Mouse (Mus musculus) hindbrain, embryonic 16.5 days (tissue): ENCODE results near the gene Rtkn2. TPM values are rescaled to one million over a fixed set of nuclear protein-coding genes. Genes with fewer than 3 reads are reported as not detected.
"Not testable (repeated sequence)": the region's sequence is repeated elsewhere in the genome, so short reads cannot be mapped to it uniquely, and the experiment has no call there.

ENCODE experiments used
- ATAC-seq: fragments of 200-750 bp; cut with Nextera tagmentation; 2 replicates; pipeline ENCODE4 v1.8.0; 2017; ENCODE audit warnings: moderate TSS enrichment, moderate library complexity
- H3K27ac ChIP-seq: fragments of 300-500 bp; sonication (generic); 2 replicates; pipeline ENCODE4 v1.5.1; 2014; ENCODE audit warnings: low read depth, mild to moderate bottlenecking, control low read depth, low read length, moderate library complexity
- H3K27me3 ChIP-seq: fragments of 300-500 bp; sonication (generic); replicated peaks from 2 replicates; pipeline ENCODE4 v1.6.1; 2014; ENCODE audit warnings: low read length; ENCODE audit not compliant: control insufficient read depth, insufficient read depth
- H3K36me3 ChIP-seq: fragments of 300-500 bp; sonication (generic); 2 replicates; pipeline ENCODE4 v1.6.1; 2014; ENCODE audit warnings: mild to moderate bottlenecking, low read length, moderate library complexity, mixed read lengths; ENCODE audit not compliant: control insufficient read depth, insufficient read depth
- H3K4me1 ChIP-seq: fragments of 300-500 bp; sonication (generic); 2 replicates; pipeline ENCODE4 v1.6.1; 2014; ENCODE audit warnings: low read depth, low read length; ENCODE audit not compliant: control insufficient read depth, insufficient read depth
- H3K4me2 ChIP-seq: fragments of 300-500 bp; sonication (generic); 2 replicates; pipeline ENCODE4 v1.6.1; 2014; ENCODE audit warnings: mild to moderate bottlenecking, low read length, control low read depth, moderate library complexity
- H3K4me3 ChIP-seq: fragments of 300-500 bp; sonication (generic); 2 replicates; pipeline ENCODE4 v1.5.1; 2014; ENCODE audit warnings: mild to moderate bottlenecking, low read length, control low read depth, moderate library complexity
- H3K9ac ChIP-seq: fragments of 300-500 bp; sonication (generic); 2 replicates; pipeline ENCODE4 v1.6.1; 2014; ENCODE audit warnings: low read depth, mild to moderate bottlenecking, control low read depth, low read length, moderate library complexity
- H3K9me3 ChIP-seq: fragments of 300-500 bp; sonication (generic); 2 replicates; pipeline ENCODE4 v1.6.1; 2014; ENCODE audit warnings: mild to moderate bottlenecking, low read length, moderate library complexity; ENCODE audit not compliant: control insufficient read depth
- WGBS: fragments of 180-500 bp; shearing (Covaris S2); extraction: QIAGEN DNeasy Blood & Tissue Kit; methylation state at CpG from one replicate; pipeline ENCODE4 v1.1.7; 2014; 5-methylcytosine and 5-hydroxymethylcytosine counted together
- polyA plus RNA-seq: library from polyadenylated mRNA; unstranded; fragments of >200 nt; fragmentation: Nextera tagmentation; extraction: Ambion mirVana; gene quantifications from 2 replicates; pipeline ENCODE4 v1.2.1, GENCODE M21; 2015

Gene Rtkn2
- polyA plus RNA-seq, 1 experiment from 2014 or later, result 4.4 TPM

DNA sequence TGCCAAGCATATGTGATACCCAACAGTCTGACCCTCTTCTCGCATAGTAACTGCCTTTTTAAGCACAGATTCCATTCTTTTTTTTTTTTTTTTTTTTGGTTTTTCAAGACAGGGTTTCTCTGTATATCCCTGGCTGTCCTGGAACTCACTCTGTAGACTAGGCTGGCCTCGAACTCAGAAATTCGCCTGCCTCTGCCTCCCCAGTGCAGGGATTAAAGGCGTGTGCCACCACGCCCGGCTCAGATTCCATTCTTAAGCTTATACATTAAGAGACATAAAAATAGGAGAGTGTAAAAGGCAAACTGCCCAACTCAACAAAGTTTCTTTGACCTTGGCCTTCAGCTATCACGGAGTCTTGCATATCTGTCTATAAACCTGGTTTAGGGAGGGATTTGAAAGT, 120.4 kb downstream of the Rtkn2 start:
- not testable (repeated sequence) for H3K27ac ChIP-seq, H3K4me3 ChIP-seq, H3K9me3 ChIP-seq, H3K4me1 ChIP-seq, H3K4me2 ChIP-seq, H3K9ac ChIP-seq, ATAC-seq, H3K27me3 ChIP-seq
- whole genome bisulfite sequencing, result 93% methylated on average over 7 of the region's 7 CpGs
- peaks cover 21% of the 10 kb centered on the region for H3K36me3 ChIP-seq

DNA sequence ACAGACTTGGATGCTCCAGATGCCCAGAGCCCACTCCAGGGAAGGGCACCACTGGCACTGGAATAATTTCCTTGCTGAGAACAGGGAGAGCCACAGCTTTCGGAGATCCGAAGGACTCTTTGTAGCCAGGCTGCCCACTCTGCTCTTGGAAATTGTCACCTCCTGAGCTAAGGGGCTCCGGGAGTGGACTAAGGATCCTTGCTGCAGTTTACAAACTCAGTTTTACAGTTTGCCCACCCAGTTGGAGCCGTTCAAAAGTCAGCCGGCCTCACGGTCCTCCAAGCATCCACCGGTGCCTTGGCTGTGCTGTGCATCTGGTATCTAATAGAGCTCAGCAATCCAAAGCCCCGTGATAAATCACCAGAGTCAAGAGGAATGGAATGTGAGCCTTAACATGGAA, 121.1 kb downstream of the Rtkn2 start:
- no peaks in the 10 kb centered on the region for H3K27me3 ChIP-seq
- H3K36me3 ChIP-seq, result peaks cover 21% of the 10 kb centered on the region
- ATAC-seq, result no peak
- no peaks in the 10 kb centered on the region for H3K9me3 ChIP-seq
- H3K9ac ChIP-seq, result no peak overlapping the region
- 94% methylated on average over 8 of the region's 8 CpGs for WGBS
- no peak overlapping the region for H3K27ac ChIP-seq
- H3K4me1 ChIP-seq, result peaks cover 7% of the 10 kb centered on the region
- H3K4me2 ChIP-seq, result no peak overlapping the region
- no peak overlapping the region for H3K4me3 ChIP-seq

- Histone ChIP-seq H3K27me3 (no peaks in the 10 kb centered on the region), H3K4me2 (no peak overlapping the region), H3K4me1 (peaks cover 12% of the 10 kb centered on the region), H3K9ac (no peak overlapping the region), H3K36me3 (peaks cover 19% of the 10 kb centered on the region), H3K9me3 (no peaks in the 10 kb centered on the region), H3K27ac (no peak overlapping the region), H3K4me3 (no peak overlapping the region)
- WGBS, result 73% methylated on average over 4 of the region's 4 CpGs
- no peak for ATAC-seq
These were observed 121.9 kb downstream of the Rtkn2 start for GRCm38 (mm10) chr10:68101251-68101650.

DNA sequence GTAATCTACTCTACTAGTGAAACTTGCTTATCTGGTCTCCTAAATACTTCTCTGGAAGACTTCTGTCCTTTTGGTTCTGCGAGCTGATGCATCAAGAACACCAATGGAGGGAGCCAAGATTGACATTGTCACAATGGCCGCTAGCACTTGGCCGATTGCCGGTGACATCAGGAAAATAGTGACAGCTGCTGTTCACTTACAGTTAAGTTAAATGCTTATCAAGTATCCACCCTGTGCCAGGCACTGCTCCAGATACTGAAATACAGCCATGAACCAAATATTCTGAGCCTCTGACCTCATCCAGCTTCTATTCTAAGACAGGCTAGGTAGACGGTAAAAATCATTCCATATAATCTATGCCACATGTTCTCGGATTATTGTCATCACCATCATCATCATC, 123.2 kb downstream of the Rtkn2 start:
- no peak overlapping the region for H3K4me2 ChIP-seq
- no peaks in the 10 kb centered on the region for H3K27me3 ChIP-seq
- 95% methylated on average over 6 of the region's 6 CpGs for WGBS
- H3K4me3 ChIP-seq, result no peak overlapping the region
- no peak for ATAC-seq
- no peak overlapping the region for H3K9ac ChIP-seq
- no peaks in the 10 kb centered on the region for H3K9me3 ChIP-seq
- H3K36me3 ChIP-seq, result peaks cover 10% of the 10 kb centered on the region
- H3K4me1 ChIP-seq, result peaks cover 21% of the 10 kb centered on the region
- no peak overlapping the region for H3K27ac ChIP-seq

DNA sequence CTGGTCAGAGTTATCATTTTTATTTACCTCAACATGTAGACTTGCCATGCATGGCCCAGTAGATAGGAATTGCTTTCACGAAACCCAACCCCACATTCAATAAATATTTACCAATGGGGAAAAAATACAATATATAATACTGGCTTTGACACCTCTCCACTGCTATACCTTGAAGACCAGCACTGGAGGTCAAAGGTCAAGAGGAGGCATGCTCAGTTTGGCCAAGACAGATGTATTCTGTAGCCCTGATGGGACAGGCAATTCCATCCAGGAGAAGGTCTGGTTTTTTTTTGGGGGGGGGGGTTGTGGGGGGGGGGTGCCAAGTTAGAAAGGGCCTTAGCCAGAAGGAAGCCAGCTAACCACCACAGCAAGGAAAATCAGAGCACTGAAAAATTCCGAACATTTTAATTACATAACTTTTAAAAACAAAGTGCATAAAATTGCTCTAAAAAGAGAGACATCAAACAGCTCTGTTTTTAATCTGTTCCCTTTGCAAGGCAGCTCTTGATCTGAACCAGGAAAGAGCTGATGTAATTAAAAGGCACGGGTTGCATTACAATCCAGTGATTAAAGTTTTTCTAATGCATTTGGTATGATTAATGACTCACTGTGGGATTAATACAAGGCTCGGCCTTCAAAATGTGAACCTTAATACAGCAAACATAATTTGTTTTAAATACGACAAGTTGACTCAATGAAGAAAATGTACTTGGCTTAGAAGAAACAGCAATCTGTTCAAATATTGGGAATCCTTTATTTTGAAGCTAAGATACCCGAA, 123.9 kb downstream of the Rtkn2 start:
- Histone ChIP-seq H3K27ac (no peak overlapping the region), H3K4me3 (no peak overlapping the region), H3K9me3 (no peaks in the 10 kb centered on the region), H3K27me3 (no peaks in the 10 kb centered on the region), H3K9ac (no peak overlapping the region), H3K4me1 (peaks cover 21% of the 10 kb centered on the region), H3K4me2 (no peak overlapping the region), H3K36me3 (peaks cover 3% of the 10 kb centered on the region; the same call in 1 of the 2 replicates)
- no peak for ATAC-seq
- WGBS, result 75% methylated on average over 6 of the region's 6 CpGs

- no peak overlapping the region for H3K27ac ChIP-seq
- no peak overlapping the region for H3K4me3 ChIP-seq
- WGBS, result 55% methylated on average over 5 of the region's 5 CpGs
- peak; percentile 74 for ATAC-seq
- H3K36me3 ChIP-seq, result peaks cover 2% of the 10 kb centered on the region; the same call in 1 of the 2 replicates
- H3K4me2 ChIP-seq, result no peak overlapping the region
- H3K9me3 ChIP-seq, result no peaks in the 10 kb centered on the region
- no peaks in the 10 kb centered on the region for H3K27me3 ChIP-seq
- peaks cover 21% of the 10 kb centered on the region for H3K4me1 ChIP-seq
- no peak overlapping the region for H3K9ac ChIP-seq
These were observed 124.6 kb downstream of the Rtkn2 start for GRCm38 (mm10) chr10:68103988-68104387.

DNA sequence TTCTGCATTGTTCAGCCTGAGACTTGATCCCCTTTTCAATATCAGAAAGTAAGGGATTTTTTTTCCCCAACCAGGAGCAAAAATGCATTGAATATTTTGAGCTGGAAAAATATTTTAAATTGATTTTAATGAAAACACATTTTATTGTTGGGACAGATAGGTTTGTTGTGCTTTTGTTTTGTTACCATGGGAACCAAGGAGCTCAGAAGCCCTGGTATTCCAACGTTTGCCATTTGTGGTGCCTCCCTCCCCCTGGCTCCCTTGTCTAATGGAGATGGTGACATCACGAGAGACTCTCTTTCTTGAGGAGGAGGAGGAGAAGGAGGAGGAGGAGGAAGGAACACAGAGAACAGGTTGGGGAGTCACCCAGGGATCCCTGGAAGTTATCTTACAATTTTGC, 125.1 kb downstream of the Rtkn2 start:
- no peak for ATAC-seq
- peak overlapping the region; percentile 54 for H3K27ac ChIP-seq
- no peak overlapping the region for H3K4me2 ChIP-seq
- no peak overlapping the region for H3K9ac ChIP-seq
- H3K9me3 ChIP-seq, result no peaks in the 10 kb centered on the region
- H3K36me3 ChIP-seq, result peaks cover 2% of the 10 kb centered on the region; the same call in 1 of the 2 replicates
- no peaks in the 10 kb centered on the region for H3K27me3 ChIP-seq
- H3K4me3 ChIP-seq, result no peak overlapping the region
- H3K4me1 ChIP-seq, result peaks cover 21% of the 10 kb centered on the region
- WGBS, result 11% methylated on average over 2 of the region's 2 CpGs

GRCm38 (mm10) chr10:68104881-68105781, 125.8 kb downstream of the Rtkn2 start:
- Histone ChIP-seq H3K4me1 (peaks cover 21% of the 10 kb centered on the region), H3K4me2 (no peak overlapping the region), H3K4me3 (no peak overlapping the region), H3K36me3 (peaks cover 2% of the 10 kb centered on the region; the same call in 1 of the 2 replicates), H3K27me3 (no peaks in the 10 kb centered on the region), H3K9ac (no peak overlapping the region), H3K9me3 (no peaks in the 10 kb centered on the region), H3K27ac (peak overlapping the region; percentile 54)
- ATAC-seq, result no peak
- 51% methylated on average over 14 of the region's 14 CpGs for WGBS

DNA sequence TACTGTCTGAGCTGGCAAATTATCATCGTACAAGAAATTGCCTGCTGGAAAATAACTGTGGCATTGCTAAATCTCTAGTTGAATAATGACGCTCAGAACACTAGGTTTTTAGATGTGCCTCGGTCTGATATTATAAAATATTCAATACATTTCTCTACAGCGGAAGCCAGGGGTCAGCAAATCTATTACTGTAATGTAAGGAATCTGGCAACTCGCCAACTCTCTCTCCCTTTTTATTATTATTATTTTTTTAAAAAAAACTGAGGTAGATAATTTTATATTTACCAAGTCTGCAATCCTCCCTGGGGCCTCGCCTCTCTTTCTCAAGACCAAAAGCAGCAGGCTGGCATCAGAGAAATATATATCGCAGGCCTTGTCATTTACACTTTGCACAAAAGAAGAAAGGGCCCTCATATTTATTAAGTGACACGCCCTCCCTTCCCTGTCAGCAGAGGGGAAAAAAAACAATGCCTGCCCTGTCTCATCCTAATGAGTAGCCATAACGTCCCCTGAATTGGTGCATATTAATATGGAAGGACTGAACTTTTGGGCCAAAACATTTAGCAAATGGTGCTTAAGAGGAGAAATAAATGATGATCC, 127.1 kb downstream of the Rtkn2 start:
- Histone ChIP-seq H3K4me3 (no peak overlapping the region), H3K9me3 (no peaks in the 10 kb centered on the region), H3K4me2 (no peak overlapping the region), H3K27me3 (no peaks in the 10 kb centered on the region), H3K36me3 (no peaks in the 10 kb centered on the region), H3K9ac (no peak overlapping the region), H3K27ac (peak overlapping the region; percentile 1), H3K4me1 (peaks cover 21% of the 10 kb centered on the region)
- WGBS, result 26% methylated on average over 9 of the region's 9 CpGs
- ATAC-seq, result no peak
